Mouse (Mus musculus) bone marrow macrophage, adult 2 months (primary cell): ENCODE results near the gene Tia1. TPM values are rescaled to one million over a fixed set of nuclear protein-coding genes. Genes with fewer than 3 reads are reported as not detected.

ENCODE experiments used
- H3K27ac ChIP-seq: 2 replicates; pipeline ENCODE4 v1.5.1; 2012; ENCODE audit warnings: low read depth, low read length; ENCODE audit not compliant: insufficient read depth
- H3K4me1 ChIP-seq: 2 replicates; pipeline ENCODE4 v1.6.1; 2012; ENCODE audit warnings: low read length; ENCODE audit not compliant: control insufficient read depth, insufficient read depth
- H3K4me3 ChIP-seq: 2 replicates; pipeline ENCODE4 v1.5.1; 2012; ENCODE audit warnings: mild to moderate bottlenecking, low read length, moderate library complexity; ENCODE audit not compliant: insufficient read depth
- CTCF ChIP-seq: IDR thresholded peaks from 2 replicates; pipeline ENCODE4 v1.5.1; 2012; ENCODE audit warnings: low read depth, mild to moderate bottlenecking, low read length, moderate library complexity
- POLR2A ChIP-seq: IDR thresholded peaks from 2 replicates; pipeline ENCODE4 v1.6.1; 2012; ENCODE audit warnings: mild to moderate bottlenecking, low read depth, low read length, borderline replicate concordance
- polyA plus RNA-seq: library from polyadenylated mRNA; stranded (reverse); fragments of >200 nt; gene quantifications from 2 replicates; pipeline ENCODE4 v1.2.4, GENCODE M21; 2012; ENCODE audit not compliant: missing spikeins, insufficient read depth, insufficient read length

Tia1 gene
- 49.7 and 67.7 TPM in 2 replicates for polyA plus RNA-seq

DNA sequence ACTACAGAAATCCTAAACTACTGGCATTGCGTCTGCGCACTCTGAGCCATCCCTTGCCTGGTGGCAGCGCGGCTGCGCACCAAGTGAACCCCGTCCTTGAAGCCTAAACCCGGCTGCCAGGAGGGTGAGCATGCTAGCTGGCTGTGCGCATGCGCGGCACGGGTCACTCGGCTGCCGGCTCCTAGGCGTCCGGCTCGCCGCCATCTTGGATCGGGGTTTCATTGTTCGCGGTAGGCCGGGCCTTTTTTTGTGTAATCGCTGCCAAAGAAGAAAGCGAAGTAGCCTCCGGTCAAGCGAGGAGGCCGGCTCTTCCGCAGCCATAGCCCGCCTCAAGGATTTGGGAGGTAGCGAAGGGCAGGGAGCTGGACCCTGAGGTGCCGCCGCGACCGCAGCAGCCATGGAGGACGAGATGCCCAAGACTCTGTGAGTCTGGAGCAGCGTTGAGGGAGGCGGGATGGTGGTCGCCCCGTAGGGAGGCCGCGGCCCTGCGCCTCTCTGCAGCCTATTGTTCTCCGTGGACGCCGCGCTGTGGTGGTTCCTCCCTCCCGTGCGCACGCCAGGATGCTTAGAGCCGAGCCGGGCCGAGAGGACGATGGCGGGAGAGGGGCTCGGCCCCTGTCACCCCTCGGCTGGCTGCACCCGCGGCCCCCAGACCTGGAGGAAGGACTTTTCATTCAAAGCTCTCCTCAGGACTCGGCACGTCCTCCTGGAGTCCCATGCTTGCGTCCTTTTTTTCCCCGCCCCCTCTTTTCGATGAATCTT, at the start of gene Tia1:
Gene Tia1, plus strand, starts transcription at position 120 of the 762 bp plus-strand sequence.
- TF ChIP-seq POLR2A (no peak; the same call in 1 of the 2 replicates), CTCF (no peak)
- H3K4me1 ChIP-seq, result peaks cover 20% of the 10 kb centered on the region
- peak within 1 kb of the TSS; percentile 98 for H3K27ac ChIP-seq
- peak within 1 kb of the TSS; percentile 99 for H3K4me3 ChIP-seq

GRCm38 (mm10) chr6:86354948-86355347, 49.1 kb upstream of the Tia1 start:
- no peak for TF ChIP-seq POLR2A
- no peak for TF ChIP-seq CTCF
- no peak overlapping the region for H3K27ac ChIP-seq
- H3K4me3 ChIP-seq, result no peak overlapping the region
- no peaks in the 10 kb centered on the region for H3K4me1 ChIP-seq

GRCm38 (mm10) chr6:86356956-86357355, 47.1 kb upstream of the Tia1 start:
- TF ChIP-seq CTCF (no peak), POLR2A (no peak)
- no peak overlapping the region for H3K4me3 ChIP-seq

DNA sequence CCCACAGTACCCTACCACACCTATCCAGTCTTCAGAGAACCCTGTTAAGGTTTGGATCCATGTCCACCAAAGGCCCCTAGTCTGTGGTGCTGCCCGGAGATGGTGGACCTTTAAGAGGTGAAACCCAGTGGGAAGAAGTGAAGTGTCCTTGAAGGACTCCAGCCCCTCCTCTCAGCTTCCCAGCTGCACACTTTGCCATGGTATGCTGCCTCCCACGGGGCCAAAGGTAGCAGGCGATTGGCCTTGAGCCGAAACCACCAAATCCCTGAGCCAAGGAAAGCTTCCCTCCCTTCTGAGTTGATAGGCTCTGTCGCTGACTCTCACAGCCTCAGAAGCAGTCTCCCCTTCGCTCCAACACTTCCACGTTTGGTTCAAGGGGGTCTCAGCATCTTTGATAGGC, 43.3 kb upstream of the Tia1 start:
- H3K4me1 ChIP-seq, result no peaks in the 10 kb centered on the region
- H3K27ac ChIP-seq, result no peak overlapping the region
- no peak overlapping the region for H3K4me3 ChIP-seq
- no peak for TF ChIP-seq CTCF

More at GRCm38 (mm10) chr6:86356956-86357355, 47.1 kb upstream of the Tia1 start:
- Histone ChIP-seq H3K4me1 (no peaks in the 10 kb centered on the region), H3K27ac (no peak overlapping the region)

DNA sequence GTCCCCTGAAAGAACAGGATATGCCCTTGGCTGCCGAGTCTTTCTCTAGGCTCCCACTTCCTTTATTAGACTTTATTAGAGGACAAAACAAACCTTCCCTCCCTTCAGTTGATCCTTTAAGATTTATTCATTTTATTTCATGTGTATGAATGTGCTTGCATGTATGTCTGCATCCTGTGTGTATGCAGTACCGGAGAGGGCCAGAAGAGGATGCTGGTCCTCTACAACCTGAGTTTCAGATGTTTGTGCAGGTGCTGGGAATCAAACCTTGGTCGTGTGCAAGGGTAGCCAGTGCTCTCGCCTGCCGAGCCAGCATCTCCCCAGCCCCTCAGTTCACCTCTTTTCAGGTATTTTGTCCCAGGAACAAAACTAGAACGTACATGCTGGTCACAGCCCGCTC, 42.6 kb upstream of the Tia1 start:
- no peak overlapping the region for H3K4me3 ChIP-seq
- no peak overlapping the region for H3K27ac ChIP-seq
- TF ChIP-seq POLR2A, result no peak
- no peak for TF ChIP-seq CTCF
- H3K4me1 ChIP-seq, result peaks cover 2% of the 10 kb centered on the region; the same call in 1 of the 2 replicates

- H3K4me1 ChIP-seq, result peaks cover 5% of the 10 kb centered on the region
- TF ChIP-seq POLR2A (no peak), CTCF (peak; percentile 26; the same call in 1 of the 2 replicates)
- peak overlapping the region; percentile 67 for H3K4me3 ChIP-seq
- no peak overlapping the region for H3K27ac ChIP-seq
Observed at GRCm38 (mm10) chr6:86364442-86365141, 39.4 kb upstream of the Tia1 start.

- Histone ChIP-seq H3K27ac (peak within 1 kb of the TSS; percentile 13; the same call in 1 of the 2 replicates), H3K4me1 (peaks cover 7% of the 10 kb centered on the region), H3K4me3 (peak within 1 kb of the TSS; percentile 85)
- TF ChIP-seq POLR2A (no peak), CTCF (peak; percentile 55; the same call in 1 of the 2 replicates)
Observed at GRCm38 (mm10) chr6:86365371-86366124, 38.5 kb upstream of the Tia1 start, which contains the start of gene Fam136a. Gene Fam136a (plus strand): TSS chr6:86365646.

DNA sequence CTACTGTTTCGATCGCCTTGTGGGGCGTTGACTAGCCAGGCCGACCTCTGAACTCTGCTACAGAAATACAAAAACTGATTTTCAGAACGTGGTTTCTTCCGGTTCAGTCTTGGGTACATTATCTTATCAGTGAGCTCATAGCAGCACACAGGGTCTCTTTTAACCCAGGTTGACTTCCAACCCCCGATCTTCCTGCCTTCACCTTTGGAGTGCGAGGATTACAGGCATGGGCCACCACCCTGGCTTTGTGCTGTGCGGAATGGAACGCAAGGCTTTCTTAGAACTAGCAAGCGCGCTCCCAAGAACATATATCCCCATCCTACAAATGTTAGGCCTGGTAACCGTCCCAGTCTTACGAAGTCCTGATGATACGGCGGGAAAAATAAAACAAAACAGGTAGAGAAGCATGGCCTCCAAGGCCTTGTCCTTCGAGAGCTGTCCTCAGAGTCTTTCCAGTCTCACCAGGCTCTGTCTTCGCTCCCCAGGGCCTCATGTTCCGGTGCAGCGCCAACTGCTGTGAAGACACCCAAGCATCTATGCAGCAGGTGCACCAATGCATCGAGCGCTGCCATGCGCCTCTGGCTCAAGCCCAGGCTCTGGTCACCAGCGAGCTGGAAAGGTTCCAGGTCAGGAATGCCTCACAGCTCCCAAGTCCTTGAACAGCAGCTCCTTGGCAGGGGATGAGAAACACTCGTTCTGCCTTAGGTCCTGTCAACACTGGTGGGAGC, 37.7 kb upstream of the Tia1 start:
- Histone ChIP-seq H3K4me3 (peak overlapping the region; percentile 85), H3K27ac (peak overlapping the region; percentile 13; the same call in 1 of the 2 replicates), H3K4me1 (peaks cover 9% of the 10 kb centered on the region)
- TF ChIP-seq POLR2A (no peak), CTCF (no peak)

DNA sequence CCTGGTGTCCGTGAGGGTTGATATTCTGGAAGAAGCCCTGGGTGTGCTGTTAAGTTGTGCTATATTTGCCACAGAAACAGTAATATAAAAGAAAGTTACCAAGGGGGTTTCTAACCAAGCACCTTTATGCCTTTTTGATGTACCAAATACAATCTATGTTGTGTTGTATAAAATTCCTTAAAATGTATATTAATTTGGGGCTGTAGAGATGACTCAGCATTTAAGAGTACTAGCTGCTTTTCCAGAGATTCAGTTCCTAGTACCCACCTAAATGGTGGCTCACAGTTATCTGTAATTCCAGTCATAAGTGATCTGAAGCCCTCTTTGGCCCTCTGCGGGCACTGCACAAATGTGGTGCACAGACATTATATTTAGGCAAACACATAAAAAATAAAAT, 37.2 kb upstream of the Tia1 start:
- Histone ChIP-seq H3K4me1 (peaks cover 9% of the 10 kb centered on the region), H3K27ac (no peak overlapping the region), H3K4me3 (peak overlapping the region; percentile 85)
- no peak for TF ChIP-seq POLR2A
- no peak for TF ChIP-seq CTCF
